Mouse (Mus musculus): ENCODE measurements around the gene Gm28047. TPM values are rescaled to one million over a fixed set of nuclear protein-coding genes. Genes with fewer than 3 reads are reported as not detected.

Gm28047 gene
- total RNA-seq, 2 experiments from 2014 or later: 1.8 TPM; not detected in 1

DNA sequence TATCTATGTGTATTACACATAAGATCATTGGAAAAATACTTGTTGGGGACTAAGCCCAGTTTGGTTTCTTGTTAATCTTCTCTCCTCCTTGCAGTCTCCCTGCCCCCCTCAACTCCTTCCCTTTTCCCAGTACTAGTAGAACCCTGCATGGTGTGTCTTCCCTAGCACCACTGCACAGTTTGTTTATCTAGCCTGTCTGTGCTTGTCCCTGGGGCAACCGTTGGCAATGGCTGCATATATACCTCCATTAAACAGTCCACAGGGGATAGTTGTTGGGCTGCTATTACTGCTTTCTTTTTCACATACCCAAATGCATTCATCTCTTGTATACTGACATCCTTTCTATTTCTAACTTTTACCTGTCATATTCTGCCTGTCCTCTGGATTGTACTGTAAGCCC is 137.2 kb downstream of the Gm28047 start:
- no peak for DNase-seq
- intact Hi-C loops (cut with DNase I): no loop called here
- Histone ChIP-seq H3K27ac (no peak overlapping the region), H3K4me3 (no peak overlapping the region)
- TF ChIP-seq CTCF (IDR thresholded peaks at IDR 0.05): no peak

DNA sequence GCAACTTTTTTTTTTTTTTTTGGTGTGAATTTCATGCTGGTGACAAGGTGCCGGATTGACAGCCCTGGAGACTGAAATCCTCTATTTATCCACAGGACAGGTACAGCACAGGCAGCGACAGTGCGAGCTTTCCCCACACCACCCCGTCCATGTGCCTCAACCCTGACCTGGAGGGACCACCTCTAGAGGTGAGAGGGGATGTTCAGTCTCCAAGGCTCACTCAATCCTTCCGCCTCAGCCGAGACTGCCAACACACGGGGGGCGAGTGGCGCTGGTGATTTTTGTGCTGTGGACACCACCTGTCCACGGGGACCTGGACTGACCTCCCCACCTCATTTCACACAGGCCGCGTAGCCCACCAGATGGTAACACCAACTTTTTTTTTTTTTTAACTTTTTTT is 139.0 kb downstream of the Gm28047 start:
- Histone ChIP-seq H3K4me3 (no peak overlapping the region), H3K27ac (no peak overlapping the region)
- no peak for DNase-seq
- TF ChIP-seq CTCF (IDR thresholded peaks at IDR 0.05): no peak
- intact Hi-C loops (cut with DNase I): loop anchor here (2.0 kb wide), 1 partner anchor 15 kb away; no protein-coding TSS in a partner anchor

DNA sequence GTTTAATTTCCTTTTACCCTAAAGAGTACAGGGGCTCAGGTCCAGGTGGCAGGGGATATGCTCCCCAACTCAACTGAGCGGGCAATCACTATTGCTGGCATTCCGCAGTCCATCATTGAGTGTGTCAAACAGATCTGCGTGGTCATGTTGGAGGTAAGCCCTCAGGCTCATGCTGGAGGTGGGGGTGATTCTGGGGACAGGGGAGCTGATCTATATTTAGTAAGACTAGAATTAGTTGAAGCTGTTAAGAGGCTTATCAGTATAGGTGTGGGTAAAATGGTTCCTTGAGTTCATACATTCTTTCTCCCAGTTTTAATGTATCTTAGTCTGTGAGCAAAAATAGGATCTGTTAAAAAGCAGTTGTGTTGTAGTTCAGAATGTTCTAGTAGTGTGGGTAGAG is 141.7 kb downstream of the Gm28047 start:
- Histone ChIP-seq H3K27ac (no peak overlapping the region), H3K4me3 (no peak overlapping the region)
- no peak for DNase-seq
- intact Hi-C loops (cut with DNase I): no loop called here
- no peak for TF ChIP-seq CTCF (IDR thresholded peaks at IDR 0.05)

GRCm38 (mm10) chr15:102474520-102474919 is 150.3 kb downstream of the Gm28047 start:
- Histone ChIP-seq H3K4me3 (no peak overlapping the region; the same call in 1 of the 2 replicates), H3K27ac (no peak overlapping the region)
- intact Hi-C loops (cut with DNase I): loop anchor here (5.0 kb wide), 1 partner anchor 43 kb away; the partner anchor contains the start of genes Map3k12 and Tarbp2
- no peak for TF ChIP-seq CTCF (IDR thresholded peaks at IDR 0.05)
- no peak for DNase-seq

Small RNA genes within 50 kb of the gene (microRNA-seq; reads per million reads assigned to microRNA genes)
- not detected for gene Mir688

Other genes starting within 250 kb of the Gm28047 start
- 10 to 100 TPM; 23.0 to 25.1 TPM for gene Sp1, start 218.9 kb downstream of the Gm28047 start, total RNA-seq (2021)
- 1 to 10 TPM; 7.2 to 9.5 TPM for gene Amhr2, start 179.7 kb downstream of the Gm28047 start, total RNA-seq (2021)
- gene Prr13, start 166.0 kb downstream of the Gm28047 start, total RNA-seq (2021): 10 to 100 TPM; 17.3 to 18.2 TPM
- gene Pcbp2, start 154.5 kb downstream of the Gm28047 start, total RNA-seq (2021): 100 to 1,000 TPM; 401 to 459 TPM
- gene Gm10337, start 121.3 kb downstream of the Gm28047 start, total RNA-seq (2021): not detected
- gene Map3k12, start 108.0 kb downstream of the Gm28047 start, total RNA-seq (2021): 1 to 10 TPM; 1.3 to 1.6 TPM
- 10 to 100 TPM; 33.0 to 37.0 TPM for gene Tarbp2, start 106.9 kb downstream of the Gm28047 start, total RNA-seq (2021)
- 1 to 10 TPM; 2.6 TPM for gene Npff, start 100.1 kb downstream of the Gm28047 start, total RNA-seq (2021)
- 10 to 100 TPM; 60.2 to 62.5 TPM for gene Atf7, start 397 bp upstream of the Gm28047 start, total RNA-seq (2021)
- gene Atp5g2, start 47.3 kb upstream of the Gm28047 start, total RNA-seq (2021): 10 to 100 TPM; 25.6 to 33.1 TPM
- 10 to 100 TPM; 67.7 to 70.2 TPM for gene Calcoco1, start 97.1 kb upstream of the Gm28047 start, total RNA-seq (2021)

All from gastrocnemius, adult 2 months (tissue).